Mouse (Mus musculus) right cerebral cortex, adult 2 months (tissue): ENCODE measurements at regions not wholly inside any gene's neighbourhood (a gene's known extent, or its start where the extent isn't known, plus 50 kb on each side); places are given as distances from the start of the nearest gene placed in this dataset.
"Not testable (repeated sequence)": the region's sequence is repeated elsewhere in the genome, so short reads cannot be mapped to it uniquely, and the experiment has no call there.

ENCODE experiments used
- DNase-seq, 2 experiments: peaks; one replicate each; pipeline ENCODE4 v3.0.0; 2021 to 2022; ENCODE audit warnings: low spot score in 2 of 2

DNA sequence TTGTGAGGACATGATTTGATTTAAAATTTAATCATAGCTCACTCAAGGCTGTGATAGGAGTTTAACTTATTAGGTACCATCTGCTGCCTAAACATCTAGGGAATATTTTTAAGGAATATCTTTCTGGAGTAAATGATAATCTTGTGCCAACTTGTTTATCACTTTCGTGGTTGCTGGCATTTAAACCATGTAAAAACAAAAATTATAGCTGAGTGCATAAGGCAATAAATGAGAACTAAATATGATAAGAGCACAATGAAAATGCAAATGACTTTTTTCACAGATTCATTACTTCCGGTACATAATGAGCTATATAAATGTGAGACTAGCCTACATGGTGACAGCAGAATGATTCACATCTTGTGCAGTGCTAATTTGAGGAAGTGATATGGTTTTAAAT, 221.8 kb upstream of the Tmprss15 start:
- DNase-seq: no peak

DNA sequence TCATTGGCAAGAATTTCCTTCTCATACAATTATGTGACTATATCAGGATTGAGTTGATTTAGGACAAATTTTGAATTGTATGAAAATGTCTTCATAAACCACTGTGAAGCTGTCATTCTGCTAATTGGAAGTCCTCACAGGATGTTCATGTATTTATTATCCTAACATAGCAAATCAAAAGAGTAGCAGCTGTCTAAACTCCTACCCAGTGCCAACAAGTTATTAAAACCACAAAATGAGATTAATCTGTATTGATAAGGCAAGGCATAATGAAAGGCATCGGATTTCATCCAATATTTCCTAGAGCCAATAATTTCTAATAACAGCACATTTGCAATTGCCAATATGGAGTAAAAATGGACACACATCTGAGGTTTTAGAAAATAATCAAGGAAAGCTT, 217.6 kb upstream of the Tmprss15 start:
- DNase-seq: no peak

DNA sequence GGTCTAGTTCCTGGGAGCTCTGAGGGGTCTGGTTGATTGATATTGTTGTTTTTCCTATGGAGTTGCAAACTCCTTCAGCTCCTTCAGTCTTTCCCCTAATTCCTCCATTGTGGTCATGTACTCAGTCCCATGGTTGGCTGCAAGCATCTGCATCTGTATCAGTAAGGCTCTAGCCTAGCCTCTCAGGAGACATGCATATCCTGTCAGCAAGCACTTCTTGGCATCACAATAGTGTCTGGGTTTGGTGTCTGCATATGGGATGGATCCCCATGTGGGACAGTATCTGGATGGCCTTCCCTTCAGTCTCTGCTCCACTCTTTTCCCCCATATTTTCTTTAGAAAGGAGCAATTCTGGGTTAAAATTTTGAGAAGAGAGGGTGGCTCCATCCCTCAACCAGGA, 205.7 kb upstream of the Tmprss15 start:
- DNase-seq: not testable (repeated sequence)

DNA sequence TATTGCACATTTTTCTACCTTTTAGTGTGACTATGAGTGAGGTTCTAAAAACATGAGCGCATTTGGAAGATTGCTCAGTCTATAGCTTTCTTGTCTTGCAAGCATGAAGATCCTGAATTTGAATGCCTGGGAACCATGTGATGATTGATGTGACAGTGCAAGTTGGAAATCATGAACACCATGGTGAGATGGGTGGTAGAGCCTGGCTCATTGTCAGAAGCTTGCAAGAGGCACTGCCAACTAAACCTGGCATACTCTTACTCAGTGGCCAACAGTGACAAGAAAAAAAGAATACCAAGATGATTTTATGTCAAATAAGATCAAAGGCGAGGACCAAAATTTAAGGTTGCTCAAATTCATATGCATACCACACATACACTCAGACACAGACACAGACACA, 188.1 kb upstream of the Tmprss15 start:
- DNase-seq: no peak

DNA sequence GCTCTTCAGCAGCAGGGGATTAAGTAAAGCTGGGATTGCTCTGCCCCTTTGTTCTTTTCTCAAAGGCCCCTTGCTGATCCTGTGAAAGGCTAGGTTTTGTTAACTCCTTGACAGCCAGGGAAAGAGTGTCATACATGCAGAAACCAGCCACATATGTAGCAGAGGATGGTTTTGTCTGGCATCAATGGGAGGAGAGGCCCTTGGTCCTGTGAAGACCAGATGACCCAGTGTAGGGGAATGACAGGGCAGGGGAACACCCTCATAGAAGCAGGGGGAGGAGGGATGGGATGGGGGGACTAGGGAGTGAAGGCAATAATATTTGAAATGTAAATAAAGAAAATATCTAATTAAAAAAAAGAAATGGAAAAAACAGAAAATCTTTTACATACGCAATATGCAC, 165.6 kb upstream of the Tmprss15 start:
- no peak for DNase-seq

DNA sequence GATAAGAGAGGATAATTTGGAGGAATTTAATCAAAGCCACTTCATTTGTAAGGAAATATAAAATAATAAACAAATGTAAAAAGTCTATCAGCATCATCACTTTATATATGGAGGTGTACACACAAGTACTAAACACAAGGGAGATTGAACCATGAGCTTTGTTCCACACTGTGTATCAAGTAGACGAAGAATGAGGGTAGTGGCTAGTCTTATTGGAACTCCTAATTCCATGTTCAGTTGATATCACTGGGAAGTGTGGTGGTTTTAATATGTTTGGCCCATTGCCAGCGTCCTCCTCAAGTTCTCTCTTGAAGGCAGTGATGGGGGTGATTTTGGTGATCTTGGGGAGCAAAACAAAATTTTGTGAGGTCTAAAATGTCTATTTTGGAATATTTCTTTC, 165.2 kb upstream of the Tmprss15 start:
- DNase-seq: no peak

DNA sequence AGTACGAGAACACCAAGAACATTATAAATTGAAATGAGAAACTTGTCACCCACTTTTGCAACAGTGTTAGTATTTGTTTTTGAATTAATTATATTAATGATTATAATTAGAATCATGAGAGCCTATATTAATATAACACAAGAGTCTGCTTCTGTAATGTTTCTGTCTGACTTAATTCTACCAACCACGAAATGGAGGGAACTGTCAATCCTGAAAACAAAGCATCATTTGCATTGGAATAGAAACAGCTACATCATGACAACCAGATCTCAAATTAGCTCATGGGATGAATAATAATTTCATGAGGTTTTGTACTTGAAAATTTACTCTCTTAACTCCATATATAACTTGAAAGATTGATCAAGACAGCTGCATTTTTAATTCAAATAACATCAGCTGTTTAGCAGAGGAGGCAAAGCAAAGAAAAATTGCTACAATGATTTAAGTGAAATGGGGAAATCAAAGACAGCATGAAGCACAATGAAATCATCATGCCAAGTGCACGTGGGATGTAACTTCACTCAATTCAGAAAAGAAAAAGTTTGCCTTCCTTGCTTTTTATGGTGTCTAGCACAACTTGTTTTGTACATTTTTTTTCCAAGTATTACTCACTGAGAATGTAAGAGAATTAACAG, 150.1 kb upstream of the Tmprss15 start:
- no peak for DNase-seq

DNA sequence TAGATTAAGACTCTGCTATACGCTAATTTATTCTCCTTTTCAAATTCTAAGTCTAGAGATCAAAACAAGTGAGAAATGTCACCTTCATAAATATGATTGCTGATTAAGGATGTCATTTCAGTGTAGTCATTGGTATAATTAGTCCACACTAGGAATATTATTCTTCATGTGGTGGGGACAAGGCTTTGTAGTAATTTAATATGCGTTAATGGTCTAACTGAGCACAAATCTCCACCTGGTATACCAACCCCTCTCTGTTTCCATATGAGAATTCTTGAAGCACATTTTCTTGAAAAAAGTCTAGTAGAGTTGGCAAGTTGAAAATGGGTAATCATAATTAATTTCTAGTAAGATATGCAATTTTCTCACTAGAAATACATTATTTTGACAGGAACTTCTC, 149.3 kb upstream of the Tmprss15 start:
- DNase-seq: no peak

DNA sequence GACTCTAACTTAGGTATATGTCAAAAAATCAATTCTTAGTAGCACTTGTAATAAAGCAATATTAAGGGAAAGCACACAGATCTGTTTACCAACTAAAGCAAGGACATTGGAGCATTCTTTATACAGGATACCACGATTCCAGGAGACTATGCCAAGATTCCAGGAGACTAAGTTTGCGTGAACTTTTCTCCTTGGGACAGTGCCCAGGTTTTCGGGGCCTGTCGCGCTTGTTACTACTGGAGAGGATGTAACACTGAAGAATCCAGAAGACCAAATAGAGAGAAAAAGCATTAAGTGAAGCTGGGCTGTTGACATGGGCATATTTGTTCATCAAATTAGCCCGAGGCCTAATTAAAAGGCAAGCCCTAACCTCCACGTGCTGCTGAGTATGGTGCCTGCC, 100.3 kb upstream of the Tmprss15 start:
- no peak for DNase-seq

DNA sequence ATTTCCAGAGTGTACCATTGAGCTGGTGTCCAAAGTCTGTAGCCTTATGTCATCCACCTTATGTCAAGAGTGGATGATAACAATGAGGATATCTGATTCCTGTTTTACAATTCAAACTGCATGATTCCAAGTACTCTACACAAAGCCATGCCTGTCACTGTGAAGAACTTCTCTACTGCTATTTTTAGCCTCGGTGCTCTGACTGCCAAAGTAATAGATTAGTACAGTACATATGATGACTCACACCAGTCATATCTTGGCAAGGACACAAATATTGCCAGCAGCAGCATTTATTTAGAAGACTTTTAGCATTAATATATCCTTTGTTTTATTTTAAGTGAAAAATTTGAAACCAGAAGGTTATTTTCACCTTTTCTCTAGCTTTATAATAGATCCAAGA, 95.6 kb upstream of the Tmprss15 start:
- DNase-seq: no peak

DNA sequence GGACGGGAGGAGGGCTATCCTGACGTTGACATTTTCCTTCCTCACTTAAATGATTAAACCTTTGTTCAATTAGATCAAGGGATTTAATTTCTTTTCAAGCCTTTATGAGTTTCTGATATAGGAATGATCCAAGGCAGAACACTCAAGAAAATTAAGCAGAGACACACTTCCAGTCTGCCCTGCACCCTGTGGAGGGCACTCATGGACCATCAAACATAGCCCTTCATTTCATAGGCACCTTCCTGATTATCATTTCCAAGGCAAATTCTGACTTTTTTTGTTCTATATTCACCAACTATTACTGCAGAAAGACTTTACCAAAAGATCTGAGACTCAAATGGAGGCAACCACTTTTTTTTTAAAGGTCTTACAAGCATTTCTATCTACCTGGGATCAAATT, 91.6 kb upstream of the Tmprss15 start:
- DNase-seq: peak; percentile 14 to 24

DNA sequence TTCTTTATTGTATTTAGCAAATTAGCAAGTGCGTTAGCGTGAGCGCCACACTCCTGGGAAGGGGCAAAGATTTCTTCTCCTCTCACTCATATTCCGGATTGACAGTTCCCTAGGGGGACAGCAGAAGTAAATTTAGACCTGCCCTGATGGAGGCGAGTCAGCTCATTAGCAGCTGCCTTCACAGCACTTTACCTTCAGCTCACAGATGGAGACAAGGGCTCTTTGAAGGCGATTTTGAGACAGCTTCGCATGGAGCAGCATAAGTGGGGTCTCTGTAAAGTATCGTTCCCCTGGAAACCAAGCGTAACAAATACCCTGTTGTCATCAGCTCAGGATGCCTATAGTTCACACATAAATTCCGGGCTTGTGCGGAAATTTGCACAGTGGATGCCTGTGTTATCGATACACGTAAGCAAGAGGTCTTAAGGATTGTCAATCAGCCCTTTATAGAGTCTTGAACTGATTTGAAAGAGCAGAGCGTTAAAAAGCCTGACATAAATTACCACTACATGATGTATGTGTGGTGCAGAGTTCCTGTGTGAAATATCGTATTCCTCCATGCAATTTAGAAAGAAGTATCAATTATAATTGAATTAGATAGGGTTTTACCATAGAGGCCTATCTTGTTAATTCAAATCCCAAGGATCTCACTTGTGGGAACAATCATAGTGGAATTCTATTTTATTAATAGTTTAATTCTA, 86.6 kb upstream of the Tmprss15 start:
- peak in 1 of 2 experiments; percentile 3 for DNase-seq

DNA sequence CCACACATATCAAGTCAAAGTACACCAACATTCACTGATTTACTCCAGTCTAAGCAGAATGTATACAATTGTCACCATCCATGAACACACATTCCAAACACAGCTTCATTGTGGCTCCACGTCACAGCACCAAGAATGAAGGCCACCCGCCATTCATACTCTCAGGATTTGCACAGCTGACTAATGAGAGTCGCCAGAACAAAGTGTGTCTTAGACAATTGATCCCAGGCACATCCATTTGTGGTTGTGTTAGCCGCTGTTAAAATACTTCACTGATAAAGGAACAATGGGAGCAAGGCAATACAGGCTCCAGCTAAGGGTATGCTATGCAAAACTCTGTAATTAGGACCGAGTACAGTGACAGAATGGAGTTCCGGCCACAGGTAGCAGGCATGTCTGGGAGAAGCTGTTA, 85.9 kb upstream of the Tmprss15 start:
- no peak for DNase-seq

DNA sequence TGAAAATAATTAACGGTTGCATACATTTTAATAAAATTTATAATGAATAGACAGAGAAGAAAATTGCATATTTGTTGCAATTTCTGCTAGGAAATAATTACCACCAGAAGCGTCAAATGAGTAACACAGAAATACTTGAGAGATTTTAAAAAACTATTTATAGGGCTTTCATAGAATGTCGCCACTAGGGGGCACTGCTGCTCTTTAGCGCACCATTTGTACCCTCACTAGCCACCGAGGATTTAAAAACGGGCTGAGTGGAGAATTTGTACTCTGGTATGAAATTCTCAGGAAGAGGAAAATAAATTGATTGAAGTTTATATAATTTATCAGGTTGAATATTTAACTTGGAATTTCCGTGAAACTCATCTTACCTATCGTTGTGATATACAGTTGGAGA, 77.3 kb upstream of the Tmprss15 start:
- peak; percentile 83 to 89 for DNase-seq

DNA sequence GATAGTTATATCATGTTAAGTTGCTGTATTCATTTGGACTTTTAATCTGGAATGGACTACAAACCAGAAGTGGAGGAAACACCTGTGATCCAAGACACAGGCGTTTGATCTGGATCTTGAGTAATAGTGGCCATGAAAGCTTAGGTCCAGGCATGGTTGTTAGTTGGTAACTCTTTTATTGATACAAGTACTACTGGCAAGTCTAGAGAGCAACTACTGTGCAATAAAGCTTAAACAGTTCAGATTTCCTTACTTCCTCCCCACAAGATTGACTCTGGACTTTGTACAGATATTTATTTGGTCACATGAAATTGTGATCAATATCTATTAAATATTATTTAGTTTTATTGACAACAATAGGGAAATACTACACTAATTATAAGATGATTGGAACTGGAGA, 51.9 kb upstream of the Tmprss15 start:
- DNase-seq: no peak
